Mouse (Mus musculus): ENCODE results near the gene Mrpl17.
"Not testable (repeated sequence)": the region's sequence is repeated elsewhere in the genome, so short reads cannot be mapped to it uniquely, and the experiment has no call there.

Mrpl17 gene

GRCm38 (mm10) chr7:105810877-105811489 is at the start of gene Mrpl17:
TSS of gene Mrpl17 (minus strand) at chr7:105811099.
- peak; percentile 99 for DNase-seq (ENCODE audit: low spot score)

GRCm38 (mm10) chr7:105855718-105856560 is 45.0 kb upstream of the Mrpl17 start:
- not testable (repeated sequence) for DNase-seq (ENCODE audit: low spot score)

- DNase-seq (ENCODE audit: low spot score), result no peak
These were observed 13.4 kb upstream of the Mrpl17 start for GRCm38 (mm10) chr7:105824281-105824680.

- no peak for DNase-seq (ENCODE audit: low spot score)
These were observed 7.6 kb upstream of the Mrpl17 start for GRCm38 (mm10) chr7:105818483-105818882.

GRCm38 (mm10) chr7:105816736-105817135 is 5.8 kb upstream of the Mrpl17 start:
- DNase-seq (ENCODE audit: low spot score), result no peak

GRCm38 (mm10) chr7:105813326-105813725 is 2.4 kb upstream of the Mrpl17 start:
- no peak for DNase-seq (ENCODE audit: low spot score)

GRCm38 (mm10) chr7:105812566-105812965 is 1.7 kb upstream of the Mrpl17 start:
- DNase-seq (ENCODE audit: low spot score), result no peak

- no peak for DNase-seq (ENCODE audit: low spot score)
These were observed 617 bp upstream of the Mrpl17 start for GRCm38 (mm10) chr7:105811516-105811915.

- no peak for DNase-seq (ENCODE audit: low spot score)
These were observed 521 bp downstream of the Mrpl17 start for GRCm38 (mm10) chr7:105810280-105810876.

- DNase-seq (ENCODE audit: low spot score), result no peak
These were observed 1.1 kb downstream of the Mrpl17 start for GRCm38 (mm10) chr7:105809836-105810235.

- no peak for DNase-seq (ENCODE audit: low spot score)
These were observed 2.5 kb downstream of the Mrpl17 start for GRCm38 (mm10) chr7:105808385-105808784.

GRCm38 (mm10) chr7:105806716-105807115 is 4.2 kb downstream of the Mrpl17 start:
- no peak for DNase-seq (ENCODE audit: low spot score)

- no peak for DNase-seq (ENCODE audit: low spot score)
These were observed 4.8 kb downstream of the Mrpl17 start for GRCm38 (mm10) chr7:105806125-105806524.

GRCm38 (mm10) chr7:105803428-105803827 is 7.5 kb downstream of the Mrpl17 start:
- DNase-seq (ENCODE audit: low spot score), result no peak

- no peak for DNase-seq (ENCODE audit: low spot score)
These were observed 8.1 kb downstream of the Mrpl17 start for GRCm38 (mm10) chr7:105802771-105803170.

- no peak for DNase-seq (ENCODE audit: low spot score)
These were observed 8.6 kb downstream of the Mrpl17 start for GRCm38 (mm10) chr7:105802312-105802711.

- no peak for DNase-seq (ENCODE audit: low spot score)
These were observed 13.9 kb downstream of the Mrpl17 start for GRCm38 (mm10) chr7:105796972-105797371.

GRCm38 (mm10) chr7:105795759-105796366 is 15.0 kb downstream of the Mrpl17 start:
- DNase-seq (ENCODE audit: low spot score), result no peak

- DNase-seq (ENCODE audit: low spot score), result no peak
These were observed 17.2 kb downstream of the Mrpl17 start for GRCm38 (mm10) chr7:105793701-105794100.

GRCm38 (mm10) chr7:105791147-105791546 is 19.8 kb downstream of the Mrpl17 start:
- no peak for DNase-seq (ENCODE audit: low spot score)

GRCm38 (mm10) chr7:105787285-105788140 is 23.4 kb downstream of the Mrpl17 start, which contains the start of gene Dchs1:
TSS of gene Dchs1 (minus strand) at chr7:105787654.
- no peak for DNase-seq (ENCODE audit: low spot score)
